Mouse (Mus musculus) cerebral cortex, adult 2 months (tissue): Measurements from ENCODE around the gene Ccp110.

ENCODE experiments used
- WGBS: fragments of 180-500 bp; shearing (Covaris S2); methylation state at CpG from one replicate; pipeline ENCODE4 v1.1.7; 2018; 5-methylcytosine and 5-hydroxymethylcytosine counted together

Gene Ccp110

GRCm38 (mm10) chr7:118712228-118713173 is at the start of gene Ccp110:
TSS of gene Ccp110 (plus strand) at chr7:118712552.
- WGBS, result 1% methylated on average over 48 of the region's 48 CpGs

- WGBS, result 86% methylated on average over 2 of the region's 2 CpGs
These were observed 44.6 kb upstream of the Ccp110 start for GRCm38 (mm10) chr7:118667773-118668172.

- 87% methylated on average over 4 of the region's 4 CpGs for WGBS
These were observed 42.2 kb upstream of the Ccp110 start for GRCm38 (mm10) chr7:118670142-118670541.

GRCm38 (mm10) chr7:118676826-118677225 is 35.5 kb upstream of the Ccp110 start:
- WGBS, result 73% methylated on average over 4 of the region's 4 CpGs

GRCm38 (mm10) chr7:118688199-118688598 is 24.2 kb upstream of the Ccp110 start:
- WGBS, result 5% methylated on average over 5 of the region's 5 CpGs

GRCm38 (mm10) chr7:118689088-118689487 is 23.3 kb upstream of the Ccp110 start:
- WGBS, result 57% methylated on average over 7 of the region's 7 CpGs

- WGBS, result 34% methylated on average over 2 of the region's 2 CpGs
These were observed 21.1 kb upstream of the Ccp110 start for GRCm38 (mm10) chr7:118691287-118691686.

- 92% methylated on average over 6 of the region's 6 CpGs for WGBS
These were observed 16.2 kb upstream of the Ccp110 start for GRCm38 (mm10) chr7:118696146-118696545.

GRCm38 (mm10) chr7:118697168-118697567 is 15.2 kb upstream of the Ccp110 start:
- 52% methylated on average over 4 of the region's 4 CpGs for WGBS

GRCm38 (mm10) chr7:118698882-118699281 is 13.5 kb upstream of the Ccp110 start:
- 86% methylated on average over 9 of the region's 9 CpGs for WGBS

GRCm38 (mm10) chr7:118703144-118703561 is 9.2 kb upstream of the Ccp110 start:
- 63% methylated on average over 15 of the region's 15 CpGs for WGBS

- WGBS, result 55% methylated on average over 9 of the region's 9 CpGs
These were observed 8.1 kb upstream of the Ccp110 start for GRCm38 (mm10) chr7:118704001-118704850.

GRCm38 (mm10) chr7:118705101-118705961 is 7.0 kb upstream of the Ccp110 start, which contains the start of gene Gde1:
TSS of gene Gde1 (minus strand) at chr7:118705778.
- under 1% methylated on average over 66 of the region's 66 CpGs for WGBS

- WGBS, result 22% methylated on average over 6 of the region's 6 CpGs
These were observed 6.3 kb upstream of the Ccp110 start for GRCm38 (mm10) chr7:118706051-118706450.

- WGBS, result 89% methylated on average over 5 of the region's 5 CpGs
These were observed 5.9 kb upstream of the Ccp110 start for GRCm38 (mm10) chr7:118706488-118706887.

- 86% methylated on average over 2 of the region's 2 CpGs for WGBS
These were observed 5.1 kb upstream of the Ccp110 start for GRCm38 (mm10) chr7:118707216-118707615.

- WGBS, result 72% methylated on average over 4 of the region's 4 CpGs
These were observed 4.3 kb upstream of the Ccp110 start for GRCm38 (mm10) chr7:118708002-118708401.

- WGBS, result 73% methylated on average over 5 of the region's 5 CpGs
These were observed 1.6 kb upstream of the Ccp110 start for GRCm38 (mm10) chr7:118710776-118711175.

- WGBS, result 76% methylated on average over 1 of the region's 1 CpGs
These were observed 2.5 kb downstream of the Ccp110 start for GRCm38 (mm10) chr7:118714873-118715272.

GRCm38 (mm10) chr7:118718066-118718465 is 5.7 kb downstream of the Ccp110 start:
- WGBS, result 88% methylated on average over 4 of the region's 4 CpGs

- WGBS, result 92% methylated on average over 9 of the region's 9 CpGs
These were observed 11.6 kb downstream of the Ccp110 start for GRCm38 (mm10) chr7:118723927-118724326.
